Mouse (Mus musculus) left cerebral cortex, adult 2 months (tissue): ENCODE data around the gene Spg21. TPM values are rescaled to one million over a fixed set of nuclear protein-coding genes. Genes with fewer than 3 reads are reported as not detected.

Experiments used
- DNase-seq, 2 experiments: peaks; one replicate each; pipeline ENCODE4 v3.0.0; 2021 to 2022; ENCODE audit warnings: low spot score in 2 of 2, mixed read lengths in 1 of 2; ENCODE audit errors: extremely low spot score in 1 of 2
- H3K27ac ChIP-seq: fragments of 200-600 bp; 2 replicates; pipeline ENCODE4 v1.8.1; 2022
- H3K4me3 ChIP-seq: fragments of 200-600 bp; 2 replicates; pipeline ENCODE4 v1.8.1; 2022
- CTCF ChIP-seq: fragments of 200-600 bp; IDR thresholded peaks from 2 replicates; pipeline ENCODE4 v1.8.1; 2022; ENCODE audit warnings: antibody characterized with exemption, mild to moderate bottlenecking, moderate library complexity
- intact Hi-C: fragments of 180-260 bp; cut with DNase I; formaldehyde crosslinking; loops from one replicate; pipeline ENCODE4 v1.15.1; 2025
- long read RNA-seq, 2 experiments: library from polyadenylated mRNA; stranded (forward); transcript quantifications; one replicate each; pipeline ENCODE4 v2.0.0; 2021; ENCODE audit warnings: borderline mapping rate in 2 of 2
- total RNA-seq, 2 experiments: library from RNA; stranded (reverse); gene quantifications; 2 replicates each; pipeline ENCODE4 v1.2.3; 2021

The Spg21 gene
- 10 to 100 TPM; 25.9 to 30.9 TPM for total RNA-seq
- long read RNA-seq, experiment 1, transcript Spg21-201 (9 exons, 2,680 nt): major isoform, 20 of 22 reads
- long read RNA-seq, experiment 1, partial matches to known transcripts: 1 of 22 reads
- long read RNA-seq, experiment 1, other reads (novel, unspliced or antisense): 1 of 22 reads
- long read RNA-seq, experiment 2, transcript Spg21-201 (9 exons, 2,680 nt): major isoform, 15 of 17 reads
- long read RNA-seq, experiment 2, partial matches to known transcripts: 1 of 17 reads
- long read RNA-seq, experiment 2, other reads (novel, unspliced or antisense): 1 of 17 reads

- Histone ChIP-seq H3K27ac (peak within 1 kb of the TSS; percentile 92), H3K4me3 (peak within 1 kb of the TSS; percentile 75)
- intact Hi-C loops: loop anchor here (1.0 to 5.0 kb wide), 2 partner anchors 26 to 121 kb away; partner anchors contain the start of genes Mtfmt and Plekho2
- TF ChIP-seq CTCF: no peak
- DNase-seq: peak; percentile 94 to 96
These were observed at the start of gene Spg21 for GRCm38 (mm10) chr9:65460732-65461442. Gene Spg21, plus strand, starts transcription at chr9:65460947.

GRCm38 (mm10) chr9:65411326-65411725, 49.4 kb upstream of the Spg21 start:
- no peak for TF ChIP-seq CTCF
- H3K4me3 ChIP-seq: no peak overlapping the region
- no peak for DNase-seq
- intact Hi-C loops: no loop called here
- H3K27ac ChIP-seq: peak overlapping the region; percentile 37

GRCm38 (mm10) chr9:65417738-65418137, 43.0 kb upstream of the Spg21 start:
- Histone ChIP-seq H3K4me3 (no peak overlapping the region), H3K27ac (no peak overlapping the region)
- DNase-seq: no peak
- no peak; the same call in none of the 2 replicates for TF ChIP-seq CTCF
- intact Hi-C loops: no loop called here

GRCm38 (mm10) chr9:65419633-65420032, 41.1 kb upstream of the Spg21 start:
- no peak; the same call in none of the 2 replicates for TF ChIP-seq CTCF
- Histone ChIP-seq H3K4me3 (no peak overlapping the region), H3K27ac (no peak overlapping the region)
- intact Hi-C loops: no loop called here
- DNase-seq: no peak

GRCm38 (mm10) chr9:65422760-65423501, 37.8 kb upstream of the Spg21 start, which contains the start of gene Slc51b:
Gene Slc51b, minus strand, starts transcription at chr9:65422955.
- no peak within 1 kb of the TSS for H3K27ac ChIP-seq
- no peak for DNase-seq
- no peak for TF ChIP-seq CTCF
- intact Hi-C loops: no loop called here
- no peak within 1 kb of the TSS for H3K4me3 ChIP-seq

GRCm38 (mm10) chr9:65424393-65424792, 36.4 kb upstream of the Spg21 start:
- H3K4me3 ChIP-seq: no peak overlapping the region
- H3K27ac ChIP-seq: no peak overlapping the region
- intact Hi-C loops: no loop called here
- TF ChIP-seq CTCF: no peak
- DNase-seq: no peak

- intact Hi-C loops: no loop called here
- TF ChIP-seq CTCF: no peak
- DNase-seq: no peak
- H3K4me3 ChIP-seq: no peak overlapping the region
- no peak overlapping the region for H3K27ac ChIP-seq
These were observed 33.2 kb upstream of the Spg21 start for GRCm38 (mm10) chr9:65427511-65427910.

- intact Hi-C loops: no loop called here
- Histone ChIP-seq H3K4me3 (no peak overlapping the region), H3K27ac (no peak overlapping the region)
- no peak for DNase-seq
- TF ChIP-seq CTCF: no peak
These were observed 32.7 kb upstream of the Spg21 start for GRCm38 (mm10) chr9:65428003-65428402.

- intact Hi-C loops: no loop called here
- no peak overlapping the region for H3K27ac ChIP-seq
- no peak for TF ChIP-seq CTCF
- no peak for DNase-seq
- no peak overlapping the region for H3K4me3 ChIP-seq
These were observed 30.3 kb upstream of the Spg21 start for GRCm38 (mm10) chr9:65430401-65430800.

- intact Hi-C loops: no loop called here
These were observed 29.8 kb upstream of the Spg21 start for GRCm38 (mm10) chr9:65430921-65431320.

GRCm38 (mm10) chr9:65432236-65432635, 28.5 kb upstream of the Spg21 start:
- peak; percentile 97 for TF ChIP-seq CTCF
- Histone ChIP-seq H3K4me3 (no peak overlapping the region), H3K27ac (no peak overlapping the region)
- intact Hi-C loops: loop anchor here (1.0 kb wide), 2 partner anchors 39 to 60 kb away; no protein-coding TSS in a partner anchor
- peak; percentile 84 to 89 for DNase-seq

More at GRCm38 (mm10) chr9:65430921-65431320, 29.8 kb upstream of the Spg21 start:
- no peak for DNase-seq
- TF ChIP-seq CTCF: no peak
- Histone ChIP-seq H3K27ac (no peak overlapping the region), H3K4me3 (no peak overlapping the region)

- DNase-seq: peak in 1 of 2 experiments; percentile 32
- intact Hi-C loops: no loop called here
- Histone ChIP-seq H3K27ac (no peak overlapping the region), H3K4me3 (no peak overlapping the region)
- TF ChIP-seq CTCF: peak; percentile 53
These were observed 26.6 kb upstream of the Spg21 start for GRCm38 (mm10) chr9:65434140-65434539.
